Mouse (Mus musculus): Measurements from ENCODE around the gene Ddx20. TPM values are rescaled to one million over a fixed set of nuclear protein-coding genes. Genes with fewer than 3 reads are reported as not detected.
"Not testable (repeated sequence)": the region's sequence is repeated elsewhere in the genome, so short reads cannot be mapped to it uniquely, and the experiment has no call there.

The Ddx20 gene
- total RNA-seq, 4 experiments from 2014 or later: 8.9 to 13.5 (median 11.1) TPM

DNA sequence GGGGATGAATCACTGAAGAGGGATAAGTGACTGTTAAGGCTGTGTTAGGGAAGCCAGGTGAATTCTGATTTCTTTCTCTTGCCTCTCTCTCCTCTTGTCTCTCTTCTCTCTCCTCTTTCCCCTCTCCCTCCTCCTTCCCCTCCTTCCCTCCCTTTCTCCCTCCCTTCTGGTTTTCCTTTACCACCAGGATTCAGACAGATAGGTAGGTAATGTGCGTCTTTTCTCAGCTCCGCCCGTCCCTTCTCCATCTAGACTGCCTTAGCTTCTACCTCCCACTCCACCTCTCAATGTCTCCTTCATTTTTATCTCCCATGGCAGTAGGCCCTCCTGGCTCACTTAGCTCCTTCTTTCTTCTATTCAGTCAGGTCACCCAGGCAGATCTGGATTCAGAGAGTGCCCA is 18.2 kb upstream of the Ddx20 start:
- DNase-seq (ENCODE audit: low spot score in 2 of 2): no peak

DNA sequence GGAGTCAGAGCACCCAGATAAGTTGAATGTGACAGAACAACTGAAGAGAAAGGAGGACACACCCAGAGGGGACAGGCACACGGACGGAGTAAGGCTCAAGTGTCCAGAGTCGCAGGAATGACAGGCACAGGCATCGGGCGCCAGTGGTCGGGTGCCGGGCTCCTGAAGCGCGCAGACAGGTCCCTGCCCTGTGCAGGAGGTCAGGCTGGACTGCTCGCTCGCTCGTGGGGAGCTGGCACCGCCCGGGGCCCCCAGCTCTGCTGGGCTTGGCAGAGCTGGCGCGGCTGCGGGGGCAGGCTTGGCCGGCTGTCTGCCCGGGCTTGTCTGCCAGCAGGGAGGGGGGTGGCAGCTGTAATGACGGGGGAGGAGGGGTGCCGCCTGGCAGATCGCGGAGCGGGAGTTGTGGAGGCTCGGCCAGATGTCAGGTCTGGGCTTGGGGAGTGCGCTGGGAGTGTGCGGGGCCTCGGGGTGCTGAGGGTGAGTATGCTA is 17.7 kb upstream of the Ddx20 start:
- DNase-seq (ENCODE audit: low spot score in 2 of 2): peak; percentile 36 to 69

GRCm38 (mm10) chr3:105704031-105705008 is 16.9 kb upstream of the Ddx20 start, which contains the start of gene Inka2:
Inka2 (plus strand) TSS chr3:105704599.
- peak; percentile 61 to 72 for DNase-seq (ENCODE audit: low spot score in 2 of 2)

DNA sequence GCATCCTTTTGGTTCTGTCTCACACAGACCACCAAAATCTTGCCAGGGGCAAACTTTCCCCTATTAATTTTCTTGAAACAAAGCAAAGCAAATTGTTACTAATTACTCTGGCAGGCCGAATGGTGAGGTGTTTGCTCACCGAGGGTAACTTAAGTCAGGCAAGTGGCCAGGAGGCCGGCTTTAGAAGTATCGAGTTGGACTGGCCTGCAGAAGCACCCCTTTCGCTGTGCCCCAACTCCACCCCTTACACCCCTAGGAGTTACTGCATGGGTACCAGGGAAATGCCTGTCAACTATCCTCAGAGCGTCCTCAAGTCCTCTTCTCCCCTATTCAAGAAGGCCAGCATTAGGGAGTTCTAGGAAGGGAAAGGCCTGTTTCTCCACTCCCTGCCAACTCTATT is 16.2 kb upstream of the Ddx20 start:
- DNase-seq (ENCODE audit: low spot score in 2 of 2): no peak

DNA sequence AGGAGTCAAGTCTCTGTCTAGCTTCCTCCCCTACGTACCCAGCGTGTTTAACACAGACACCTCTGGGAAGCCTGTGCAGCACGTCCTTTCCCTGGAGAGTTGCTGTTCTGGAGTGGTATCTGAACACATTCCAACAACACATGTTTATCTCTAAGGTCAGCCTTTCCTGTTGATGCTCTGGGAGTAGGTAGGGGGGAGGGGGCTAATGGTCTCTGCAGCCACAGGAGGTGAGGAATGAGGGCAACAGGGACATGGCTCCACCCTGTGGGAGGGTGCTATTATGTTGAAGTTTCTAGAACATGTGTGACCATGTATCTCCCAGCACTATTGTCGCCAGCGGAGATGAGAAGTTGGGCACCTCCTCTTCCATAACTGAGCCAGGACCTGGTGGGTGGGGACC is 14.0 kb upstream of the Ddx20 start:
- DNase-seq (ENCODE audit: low spot score in 2 of 2): no peak

- not testable (repeated sequence) for DNase-seq (ENCODE audit: low spot score in 2 of 2)
These were observed 13.4 kb upstream of the Ddx20 start for GRCm38 (mm10) chr3:105700786-105701185.

DNA sequence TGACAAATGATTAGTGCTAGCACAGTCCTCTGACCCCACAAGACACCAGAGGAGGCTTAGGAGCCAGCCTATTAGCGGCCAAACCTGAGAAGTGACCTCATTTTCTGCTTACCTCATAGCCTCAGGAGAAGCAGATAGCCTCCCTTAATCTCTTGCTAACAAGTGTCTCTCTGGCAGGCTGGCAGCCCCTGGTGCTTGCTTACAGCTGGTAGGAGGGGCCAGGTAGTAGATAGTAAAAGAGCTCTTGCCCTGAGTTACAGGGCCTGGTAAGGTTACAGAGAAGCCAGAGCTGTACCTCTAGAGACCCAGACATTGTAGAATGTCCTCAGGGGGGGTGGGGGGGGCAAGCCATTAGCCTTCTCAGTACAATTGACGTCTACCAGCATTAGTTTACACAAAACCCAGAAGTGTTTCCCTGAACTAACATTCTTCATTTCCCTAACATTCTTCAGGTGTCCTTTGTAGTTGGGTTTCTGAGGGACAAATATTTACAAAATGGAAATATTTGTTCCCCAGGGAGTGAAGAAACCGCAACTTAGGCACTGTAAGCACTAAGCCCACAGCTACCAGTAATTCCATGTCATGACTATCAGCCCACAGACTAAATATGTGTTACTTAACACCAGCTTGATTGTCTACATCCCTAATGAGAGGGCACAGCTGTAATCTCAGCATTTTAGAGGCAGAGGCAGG is 12.0 kb upstream of the Ddx20 start:
- no peak for DNase-seq (ENCODE audit: low spot score in 2 of 2)

GRCm38 (mm10) chr3:105698311-105698710 is 10.9 kb upstream of the Ddx20 start:
- no peak for DNase-seq (ENCODE audit: low spot score in 2 of 2)

- DNase-seq (ENCODE audit: low spot score in 2 of 2): no peak
These were observed 9.7 kb upstream of the Ddx20 start for GRCm38 (mm10) chr3:105697148-105697441.

DNA sequence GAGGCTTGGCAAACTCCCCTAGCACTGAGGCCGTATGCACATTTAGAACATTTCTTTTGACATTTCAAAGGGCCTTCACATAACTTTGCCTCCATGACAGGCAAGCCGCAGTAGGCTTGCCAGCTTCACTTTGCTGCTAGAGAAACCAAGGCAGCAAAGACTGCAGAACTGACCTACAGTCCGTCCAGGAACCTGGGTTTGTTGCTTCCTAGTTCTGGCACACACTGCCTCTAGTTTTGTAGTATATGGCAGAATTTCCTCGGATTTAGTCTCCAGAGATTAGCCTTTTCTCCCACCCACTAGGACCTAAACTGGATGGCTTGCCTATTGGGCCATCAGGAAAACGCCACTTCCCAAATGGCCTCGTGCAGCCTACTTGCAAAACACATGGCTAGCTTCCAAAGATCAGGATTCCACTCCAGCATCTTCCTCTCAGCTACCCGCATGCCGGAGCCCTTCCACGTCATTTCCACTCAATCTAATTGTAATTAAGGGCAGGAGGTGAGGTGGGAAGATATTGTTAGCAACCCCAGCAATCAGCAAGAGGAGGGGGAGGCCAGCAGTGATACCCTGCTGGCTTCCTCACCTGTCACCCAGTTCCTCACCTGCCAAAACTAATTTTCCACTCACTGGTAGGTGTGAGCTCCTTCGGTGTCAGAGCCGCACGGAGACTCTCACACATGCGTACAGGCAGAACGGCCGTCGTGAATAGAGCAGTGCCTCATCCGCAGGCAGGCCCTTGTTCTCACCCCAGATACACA is 9.2 kb upstream of the Ddx20 start:
- DNase-seq (ENCODE audit: low spot score in 2 of 2): no peak

DNA sequence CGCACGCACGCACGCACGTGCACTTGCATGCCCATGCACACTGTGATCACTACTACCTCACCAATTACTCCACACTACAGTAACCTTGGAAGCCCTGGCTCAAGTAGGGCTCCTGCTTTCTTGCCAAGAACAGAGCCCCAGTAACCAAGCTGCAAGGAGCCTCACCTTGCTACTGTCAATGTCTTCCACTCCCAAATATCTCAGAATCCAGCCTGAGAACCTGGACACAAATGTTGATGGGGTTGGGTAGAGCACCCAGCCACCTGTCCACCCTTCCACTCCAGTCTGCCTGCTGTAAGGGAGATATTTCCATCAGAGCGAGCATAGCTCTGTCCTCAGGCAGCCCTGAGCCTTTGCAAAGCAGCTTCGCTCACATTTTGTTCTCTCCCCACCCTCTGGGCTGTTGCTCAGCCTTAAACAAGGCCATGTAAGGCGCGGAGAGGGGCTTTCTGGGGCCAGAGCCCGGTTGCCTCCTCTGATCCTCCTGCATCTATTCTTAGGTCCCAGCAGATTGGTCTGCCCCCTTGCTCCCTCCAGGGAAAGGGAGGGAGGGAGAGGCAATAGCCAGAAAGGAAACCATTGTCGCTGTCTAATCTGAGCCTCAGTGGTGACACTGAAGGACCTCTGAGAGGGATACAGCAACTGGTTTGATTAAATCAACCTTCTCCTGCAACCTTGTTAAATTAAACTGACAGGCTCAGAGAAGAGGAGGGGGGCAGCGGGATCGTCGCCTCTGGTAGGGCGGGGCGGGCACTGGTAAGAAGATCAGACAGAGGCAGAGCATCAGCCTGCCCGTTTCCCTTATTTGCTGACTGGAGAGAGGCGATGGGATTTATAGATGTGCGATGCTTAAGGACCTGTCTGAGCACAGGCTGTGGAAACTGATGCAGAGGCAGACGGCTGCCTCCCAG is 8.4 kb upstream of the Ddx20 start:
- no peak for DNase-seq (ENCODE audit: low spot score in 2 of 2)

GRCm38 (mm10) chr3:105693327-105694080 is 6.1 kb upstream of the Ddx20 start:
- no peak for DNase-seq (ENCODE audit: low spot score in 2 of 2)

DNA sequence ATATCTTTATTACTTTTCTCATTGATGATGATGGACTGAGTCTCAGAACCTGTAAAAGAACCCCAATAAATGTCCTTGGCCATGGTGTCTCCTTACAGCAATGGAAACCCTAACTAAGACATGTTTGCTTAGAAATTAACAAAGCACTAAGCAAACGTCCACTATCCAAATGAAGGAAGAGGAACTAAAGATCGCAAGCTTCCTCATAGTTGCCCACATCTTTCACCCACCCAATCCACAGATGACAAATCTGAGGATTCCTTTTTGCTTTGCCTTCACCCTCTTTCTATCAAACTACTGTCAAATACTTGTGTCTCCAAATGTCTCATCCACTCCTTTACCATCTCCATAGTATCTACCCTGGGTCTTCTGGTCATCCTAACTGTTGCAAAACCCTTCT is 1.2 kb upstream of the Ddx20 start:
- no peak for DNase-seq (ENCODE audit: low spot score in 2 of 2)

GRCm38 (mm10) chr3:105686394-105687323 is 715 bp downstream of the Ddx20 start:
- no peak for DNase-seq (ENCODE audit: low spot score in 2 of 2)

DNA sequence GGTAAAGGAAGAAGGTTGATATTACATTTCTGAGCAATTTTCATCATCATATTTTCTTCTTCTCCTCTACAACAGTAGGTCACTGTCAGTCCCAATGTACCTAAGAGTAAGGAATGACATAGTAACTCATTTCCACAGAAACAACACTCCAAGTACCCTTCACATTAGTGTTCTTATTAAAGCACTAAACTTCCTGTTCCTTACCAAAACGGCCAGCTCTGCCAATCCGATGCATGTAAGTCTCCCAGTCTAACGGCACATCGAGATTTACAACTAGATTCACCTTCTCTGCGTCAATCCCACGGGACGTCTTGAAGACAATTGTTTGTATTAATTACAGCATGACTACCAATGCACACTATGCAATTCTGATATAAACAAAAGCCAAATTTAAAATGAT is 7.0 kb downstream of the Ddx20 start:
- DNase-seq (ENCODE audit: low spot score in 2 of 2): no peak

DNA sequence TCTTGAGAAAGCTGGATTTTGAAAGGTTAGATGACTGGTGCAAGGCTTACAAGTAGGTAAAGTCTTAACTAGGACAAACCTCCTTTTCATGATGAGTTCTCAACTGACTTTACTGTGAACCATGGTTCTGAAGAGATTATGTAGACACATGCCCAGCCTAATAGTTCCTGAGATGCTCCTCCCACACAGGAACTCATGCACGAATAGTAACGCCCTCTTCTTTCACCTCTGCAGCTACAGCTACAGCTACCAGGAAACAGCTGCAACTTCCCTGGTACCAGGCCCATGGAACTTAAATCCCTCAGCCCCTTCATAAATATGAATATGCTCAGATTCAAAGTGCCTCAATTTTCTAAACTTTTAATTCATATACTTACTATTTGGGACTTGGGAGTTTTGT is 11.4 kb downstream of the Ddx20 start:
- no peak for DNase-seq (ENCODE audit: low spot score in 2 of 2)

- DNase-seq (ENCODE audit: low spot score in 2 of 2): peak; percentile 25 to 31
These were observed 12.7 kb downstream of the Ddx20 start for GRCm38 (mm10) chr3:105674595-105675218.

DNA sequence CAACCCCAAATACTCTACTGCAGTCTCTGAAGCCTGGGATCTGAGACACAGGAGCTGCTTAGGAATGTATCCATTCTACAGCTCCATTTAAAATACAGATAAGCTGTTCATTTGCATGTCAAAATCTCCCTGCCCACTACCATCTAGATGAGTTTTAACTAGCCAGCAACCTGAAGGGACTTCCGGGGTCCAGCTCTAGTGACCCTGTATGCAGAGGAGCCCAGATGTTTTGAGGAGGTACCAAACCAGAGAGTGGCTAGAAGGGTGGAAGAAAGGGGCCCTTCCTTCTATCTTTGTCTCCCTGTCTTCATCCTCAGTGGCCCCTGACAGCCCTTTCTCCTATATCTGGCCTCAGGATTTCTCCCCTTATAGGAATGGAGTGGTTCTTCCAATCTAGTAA is 16.6 kb downstream of the Ddx20 start:
- DNase-seq (ENCODE audit: low spot score in 2 of 2): no peak
